ENCODE assay signal across 11 mouse cellular contexts in the genomic region with DNA sequence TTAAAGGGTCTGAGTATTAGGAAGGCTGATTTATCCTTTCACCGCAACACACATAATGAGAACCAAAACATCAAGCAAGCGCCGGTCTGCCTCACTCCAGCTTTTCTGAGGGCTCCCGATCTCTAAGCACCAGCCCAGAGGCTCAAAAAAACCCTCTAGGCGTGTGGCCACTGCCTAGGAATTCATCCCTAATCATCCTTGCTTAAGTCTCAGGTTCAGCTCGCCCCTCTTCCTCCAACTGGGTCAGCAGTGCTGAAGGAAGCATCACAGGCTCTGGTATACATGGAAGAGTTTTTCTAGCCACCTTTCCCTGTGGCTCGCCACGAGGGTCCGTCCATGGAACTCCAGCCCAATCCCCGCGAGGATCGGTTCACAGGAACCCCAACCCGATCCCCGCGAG. TPM values are rescaled to one million over a fixed set of nuclear protein-coding genes. Genes with fewer than 3 reads are reported as not detected.
A peak's percentile ranks its signal among the peaks of the same experiment; 100 is the strongest.
DNase-seq lines count a peak whose midpoint lies in the region; ATAC-seq and TF ChIP-seq lines count a peak whose summit lies in the region.
"Had no signal": no experiment of that assay in that cellular context is flagged by ENCODE, and none has a peak within 500 bp of the region (broad histone marks: within the 10 kb centered on the region; RNA-seq: fewer than 3 reads in every experiment).

No protein-coding gene starts in this region.

- ATAC-seq in hindbrain, embryonic 11.5 days (ENCODE audit: low FRiP score): no peak
- no peak for ATAC-seq in liver, postnatal 0 days

- H3K36me3 ChIP-seq in ES-E14 (ENCODE audit: control insufficient read depth, insufficient read depth, low read length, poor library complexity, severe bottlenecking): no peaks in the 10 kb centered on the region
- H3K36me3 ChIP-seq in hindbrain, embryonic 11.5 days (ENCODE audit: control insufficient read depth, insufficient read depth, low read length): no peaks in the 10 kb centered on the region
- no peaks in the 10 kb centered on the region for H3K36me3 ChIP-seq in liver, postnatal 0 days (replicated peaks; ENCODE audit: insufficient read depth, low read length)

- in situ Hi-C loops in ES-E14 (cut with MboI; ENCODE audit: low sequenced_read_pairs in 2 of 2, unreplicated experiment in 2 of 2): no loop called here

- H3K27ac ChIP-seq in ES-E14 (ENCODE audit: insufficient read depth, low read depth, low read length, poor library complexity, severe bottlenecking): no peak overlapping the region
- no peak overlapping the region for H3K27ac ChIP-seq in hindbrain, embryonic 11.5 days (ENCODE audit: low read depth, low read length)
- H3K27ac ChIP-seq in liver, postnatal 0 days (ENCODE audit: low read depth): peak overlapping the region; percentile 73

- peak overlapping the region; percentile 54 for H3K4me2 ChIP-seq in hindbrain, embryonic 11.5 days (replicated peaks; ENCODE audit: low read depth, low read length)
- H3K4me2 ChIP-seq in liver, postnatal 0 days (ENCODE audit: low read depth, low read length): peak overlapping the region; percentile 58

- H3K27me3 ChIP-seq in hindbrain, embryonic 11.5 days (ENCODE audit: control insufficient read depth, insufficient read depth, low read length): no peaks in the 10 kb centered on the region
- 0 out of 2 replicates have a peak, but pooled peaks cover 5% of the 10 kb centered on the region for H3K27me3 ChIP-seq in liver, postnatal 0 days (ENCODE audit: insufficient read depth, low read length)

- no peak for TF ChIP-seq CTCF in liver, postnatal 0 days (IDR thresholded peaks at IDR 0.05; ENCODE audit: low read depth)

- peak overlapping the region; percentile 89 for H3K9ac ChIP-seq in ES-E14 (ENCODE audit: insufficient read depth, low read depth, low read length, poor library complexity, severe bottlenecking)
- no peak overlapping the region for H3K9ac ChIP-seq in hindbrain, embryonic 11.5 days (ENCODE audit: low read depth, low read length)
- peak overlapping the region; percentile 64 for H3K9ac ChIP-seq in liver, postnatal 0 days (replicated peaks)

- no peak for TF ChIP-seq EP300 in liver, postnatal 0 days (IDR thresholded peaks at IDR 0.05; ENCODE audit: low read depth)

- 46% methylated on average over 15 of the region's 15 CpGs for WGBS in hindbrain, embryonic 11.5 days
- WGBS in liver, postnatal 0 days (ENCODE audit: insufficient replicate concordance): 35% methylated on average over 15 of the region's 15 CpGs

- H3K4me1 ChIP-seq in ES-E14 (ENCODE audit: control insufficient read depth in 2 of 2, insufficient read depth in 2 of 2, low read length in 2 of 2, poor library complexity in 1 of 2): peaks cover 18 to 26% of the 10 kb centered on the region in 2 experiments
- no peaks in the 10 kb centered on the region for H3K4me1 ChIP-seq in hindbrain, embryonic 11.5 days (replicated peaks; ENCODE audit: control insufficient read depth, insufficient read depth, low read length)
- peaks cover 8% of the 10 kb centered on the region for H3K4me1 ChIP-seq in liver, postnatal 0 days (ENCODE audit: insufficient read depth)

- no peaks in the 10 kb centered on the region for H3K9me3 ChIP-seq in ES-E14 (ENCODE audit: control insufficient read depth, insufficient read depth, low read depth, low read length)
- no peaks in the 10 kb centered on the region for H3K9me3 ChIP-seq in hindbrain, embryonic 11.5 days (ENCODE audit: control insufficient read depth, low read length)
- peaks cover 6% of the 10 kb centered on the region for H3K9me3 ChIP-seq in liver, postnatal 0 days (ENCODE audit: low read length)

- DNase-seq in embryo, embryonic 10.5 days (ENCODE audit: low spot score): peak; percentile 38
- no peak for DNase-seq in embryo, embryonic 9.5 days (ENCODE audit: extremely low spot score)
- no peak for DNase-seq in ES-E14 (ENCODE audit: low read depth, low spot score)
- DNase-seq in hindbrain, embryonic 11.5 days (ENCODE audit: low spot score): no peak
- DNase-seq in liver, postnatal 0 days: no peak
- no peak for DNase-seq in frontal cortex, postnatal 10 days (ENCODE audit: low spot score in 2 of 2)
- DNase-seq in spleen, postnatal 10 days (ENCODE audit: low spot score in 2 of 2): no peak
- no peak for DNase-seq in thymus, postnatal 4 days
- DNase-seq: adrenal gland, adult 8-10 months; gastrocnemius, postnatal 10 days; lung, adult 2 months had no signal

- H3K4me3 ChIP-seq in ES-E14 (ENCODE audit: insufficient read depth in 1 of 2, low read depth in 1 of 2, low read length in 2 of 2, poor library complexity in 1 of 2, severe bottlenecking in 1 of 2): peak overlapping the region; percentile 87 to 94
- H3K4me3 ChIP-seq in hindbrain, embryonic 11.5 days (ENCODE audit: low read depth, low read length): peak overlapping the region; percentile 33
- peak overlapping the region; percentile 49 for H3K4me3 ChIP-seq in liver, postnatal 0 days (ENCODE audit: low read depth, low read length)

TF ChIP-seq in ES-E14, 5 proteins besides CTCF, POLR2A, EP300 and RAD21:
- TF ChIP-seq CHD2 (IDR thresholded peaks at IDR 0.05; ENCODE audit: low read depth, low read length) (no peak), ZC3H11A (IDR thresholded peaks at IDR 0.05; ENCODE audit: borderline replicate concordance, low read depth, low read length) (no peak), HCFC1 (IDR thresholded peaks at IDR 0.05; ENCODE audit: borderline replicate concordance, insufficient read depth, low read length) (no peak), MAFK (IDR thresholded peaks at IDR 0.05; ENCODE audit: insufficient read depth, low read depth, low read length) (no peak), ZNF384 (IDR thresholded peaks at IDR 0.05; ENCODE audit: low read depth, low read length) (no peak)

RNA-seq across cellular contexts. Expression of a gene that starts 1.6 kb away (rescaled TPM):
- total RNA-seq in ES-E14 (2012; rRNA removed): 324 and 408 TPM in 2 replicates
- polyA plus RNA-seq in hindbrain, embryonic 11.5 days (2014; fragmentation: Nextera tagmentation; extraction: Ambion mirVana): 36.3 and 39.7 TPM in 2 replicates
- 295 and 302 TPM in 2 replicates for polyA plus RNA-seq in liver, postnatal 0 days (2015; fragmentation: Nextera tagmentation; extraction: Ambion mirVana)

Comparison
In these comparisons a context has a peak if more than half of its experiments do, and no peak if none do; other contexts are left out.
1. H3K4me3 ChIP-seq: peak in every context shown above with its lines; median percentile 90 in ES-E14; 49 in liver, postnatal 0 days; 33 in hindbrain, embryonic 11.5 days.